Mouse (Mus musculus) hindbrain, embryonic 12.5 days (tissue): Measurements from ENCODE around the gene Hexim2. TPM values are rescaled to one million over a fixed set of nuclear protein-coding genes. Genes with fewer than 3 reads are reported as not detected.

Source experiments
- ATAC-seq: fragments of 200-750 bp; cut with Nextera tagmentation; 2 replicates; pipeline ENCODE4 v1.8.0; 2017; ENCODE audit warnings: moderate TSS enrichment; ENCODE audit not compliant: low FRiP score
- H3K27ac ChIP-seq: fragments of 300-500 bp; sonication (generic); 2 replicates; pipeline ENCODE4 v1.5.1; 2016; ENCODE audit warnings: mild to moderate bottlenecking
- H3K27me3 ChIP-seq: fragments of 300-500 bp; sonication (generic); 2 replicates; pipeline ENCODE4 v1.6.1; 2016; ENCODE audit warnings: mild to moderate bottlenecking
- H3K36me3 ChIP-seq: fragments of 300-500 bp; sonication (generic); 2 replicates; pipeline ENCODE4 v1.6.1; 2016; ENCODE audit warnings: mild to moderate bottlenecking
- H3K4me1 ChIP-seq: fragments of 300-500 bp; sonication (generic); 2 replicates; pipeline ENCODE4 v1.6.1; 2016
- H3K4me2 ChIP-seq: fragments of 300-500 bp; sonication (generic); replicated peaks from 2 replicates; pipeline ENCODE4 v1.6.1; 2016; ENCODE audit warnings: mild to moderate bottlenecking
- H3K4me3 ChIP-seq: fragments of 300-500 bp; sonication (generic); 2 replicates; pipeline ENCODE4 v1.5.1; 2016; ENCODE audit warnings: mild to moderate bottlenecking
- H3K9ac ChIP-seq: fragments of 300-500 bp; sonication (generic); 2 replicates; pipeline ENCODE4 v1.6.1; 2016; ENCODE audit warnings: mild to moderate bottlenecking, moderate library complexity
- H3K9me3 ChIP-seq: fragments of 300-500 bp; sonication (generic); replicated peaks from 2 replicates; pipeline ENCODE4 v1.6.1; 2016; ENCODE audit warnings: mild to moderate bottlenecking
- WGBS: fragments of 180-500 bp; shearing (Covaris S2); methylation state at CpG from one replicate; pipeline ENCODE4 v1.1.7; 2016; 5-methylcytosine and 5-hydroxymethylcytosine counted together
- polyA plus RNA-seq: library from polyadenylated mRNA; unstranded; fragments of >200 nt; fragmentation: Nextera tagmentation; extraction: Ambion mirVana; gene quantifications from 2 replicates; pipeline ENCODE4 v1.2.1, GENCODE M21; 2016

The Hexim2 gene
- polyA plus RNA-seq, 1 experiment from 2014 or later, result 12.0 TPM

DNA sequence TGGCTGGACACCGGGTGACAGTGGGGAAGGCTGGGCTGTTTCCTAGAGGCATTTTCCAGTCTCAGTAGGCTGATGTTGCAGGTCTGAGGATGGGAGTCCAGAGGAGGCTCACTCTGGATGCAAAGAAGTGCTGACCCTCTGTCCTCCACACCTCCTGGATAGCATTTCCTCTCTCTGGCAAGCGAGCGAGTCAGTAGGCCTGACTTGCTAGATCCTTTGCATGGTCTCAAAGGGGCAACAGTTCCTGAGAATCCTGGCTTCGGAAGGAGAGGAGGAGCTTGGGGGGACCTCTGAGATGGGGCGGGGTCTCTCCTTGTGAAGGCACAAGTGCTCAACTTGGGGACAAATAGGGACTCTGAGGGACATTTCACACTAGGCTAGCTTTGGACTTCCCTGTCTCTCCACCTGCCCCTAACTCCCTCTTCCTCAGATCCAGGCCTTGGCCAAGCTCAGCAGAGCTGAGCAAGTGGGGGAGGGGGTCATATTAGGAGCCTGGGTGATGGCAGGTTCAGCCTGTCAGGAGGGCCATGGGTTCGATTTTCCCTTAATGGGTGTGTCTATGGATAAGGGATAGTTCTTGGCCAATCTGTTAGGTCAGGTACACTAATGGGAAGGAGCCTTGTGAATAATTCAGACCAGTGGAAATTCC is 40.3 kb downstream of the Hexim2 start:
- Histone ChIP-seq H3K9me3 (no peaks in the 10 kb centered on the region), H3K27ac (no peak overlapping the region), H3K9ac (no peak overlapping the region), H3K4me3 (no peak overlapping the region), H3K4me1 (peaks cover 14% of the 10 kb centered on the region), H3K4me2 (no peak overlapping the region), H3K36me3 (no peaks in the 10 kb centered on the region), H3K27me3 (peaks cover 58% of the 10 kb centered on the region)
- ATAC-seq, result no peak
- 71% methylated on average over 6 of the region's 6 CpGs for WGBS

DNA sequence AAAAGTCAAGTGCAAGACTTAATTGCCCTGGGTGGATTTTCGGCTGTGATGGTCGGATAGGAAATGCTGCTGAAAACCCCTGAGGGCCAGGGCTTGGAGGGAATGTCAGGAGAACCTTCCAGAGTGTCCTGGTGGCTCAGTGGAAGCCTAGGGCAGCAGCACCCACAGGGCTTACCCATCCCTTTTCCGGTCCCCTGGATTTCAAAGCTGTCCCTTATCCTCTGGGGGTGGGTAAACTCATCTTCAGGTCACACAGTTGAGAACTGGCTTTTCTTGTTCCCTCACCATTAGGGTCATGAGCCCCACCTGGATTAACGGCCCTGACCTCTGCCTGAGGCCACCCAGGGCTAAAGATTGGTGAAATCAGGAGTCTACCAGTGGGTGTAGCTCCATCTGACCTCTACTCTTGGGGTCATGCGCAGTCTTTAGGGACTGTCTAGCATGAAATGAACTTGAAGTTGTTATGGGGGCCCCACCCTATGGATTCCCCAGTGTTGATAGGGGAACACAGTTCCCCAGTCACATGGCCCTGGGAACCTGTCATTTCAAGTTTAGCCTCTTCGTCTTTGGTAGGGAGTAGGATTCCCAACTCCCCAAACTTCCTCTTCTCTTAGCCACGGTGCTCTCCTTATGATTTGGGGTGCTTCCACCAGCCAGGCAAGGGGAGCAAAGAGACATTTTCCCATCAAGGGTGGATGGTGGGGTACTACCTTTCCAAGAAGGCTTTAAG is 41.0 kb downstream of the Hexim2 start:
- 85% methylated on average over 7 of the region's 7 CpGs for WGBS
- no peak overlapping the region for H3K4me2 ChIP-seq

DNA sequence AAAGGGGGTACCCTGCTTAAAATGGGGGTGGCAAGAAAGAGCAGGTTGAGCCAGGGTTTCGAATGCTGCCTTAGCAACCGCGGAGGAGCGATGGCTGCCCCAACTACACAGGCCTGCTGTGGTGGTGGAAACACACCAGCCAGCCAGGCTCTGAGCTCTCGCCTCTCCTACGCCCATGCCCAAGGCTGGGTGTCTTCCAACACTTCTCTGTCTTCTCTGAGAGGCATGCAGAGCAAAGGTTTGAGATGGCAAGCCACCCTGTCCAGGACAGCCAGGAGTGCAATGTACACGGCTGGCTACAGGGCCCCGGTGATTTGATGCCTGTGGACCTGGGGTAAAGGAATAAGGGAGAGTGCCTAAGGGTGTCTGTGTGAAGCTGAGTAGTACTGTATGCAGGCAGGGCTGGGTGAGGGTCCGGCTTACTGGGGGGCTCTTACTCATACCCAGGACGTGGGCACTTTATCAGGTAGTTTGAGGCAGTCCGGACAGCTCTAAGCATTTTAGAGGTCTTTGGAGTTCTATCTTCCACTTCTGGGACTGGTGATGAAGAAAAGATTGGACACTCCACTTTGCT is 41.6 kb downstream of the Hexim2 start:
- Histone ChIP-seq H3K9me3 (no peaks in the 10 kb centered on the region), H3K4me3 (no peak overlapping the region), H3K36me3 (no peaks in the 10 kb centered on the region), H3K27ac (no peak overlapping the region), H3K4me2 (no peak overlapping the region), H3K27me3 (peaks cover 58% of the 10 kb centered on the region), H3K4me1 (peaks cover 14% of the 10 kb centered on the region), H3K9ac (no peak overlapping the region)
- ATAC-seq, result no peak
- 92% methylated on average over 11 of the region's 11 CpGs for WGBS

More for the DNA sequence above, 41.0 kb downstream of the Hexim2 start:
- H3K9ac ChIP-seq, result no peak overlapping the region
- no peaks in the 10 kb centered on the region for H3K9me3 ChIP-seq
- peaks cover 58% of the 10 kb centered on the region for H3K27me3 ChIP-seq
- ATAC-seq, result no peak
- no peak overlapping the region for H3K4me3 ChIP-seq
- H3K36me3 ChIP-seq, result no peaks in the 10 kb centered on the region
- peaks cover 14% of the 10 kb centered on the region for H3K4me1 ChIP-seq
- no peak overlapping the region for H3K27ac ChIP-seq

DNA sequence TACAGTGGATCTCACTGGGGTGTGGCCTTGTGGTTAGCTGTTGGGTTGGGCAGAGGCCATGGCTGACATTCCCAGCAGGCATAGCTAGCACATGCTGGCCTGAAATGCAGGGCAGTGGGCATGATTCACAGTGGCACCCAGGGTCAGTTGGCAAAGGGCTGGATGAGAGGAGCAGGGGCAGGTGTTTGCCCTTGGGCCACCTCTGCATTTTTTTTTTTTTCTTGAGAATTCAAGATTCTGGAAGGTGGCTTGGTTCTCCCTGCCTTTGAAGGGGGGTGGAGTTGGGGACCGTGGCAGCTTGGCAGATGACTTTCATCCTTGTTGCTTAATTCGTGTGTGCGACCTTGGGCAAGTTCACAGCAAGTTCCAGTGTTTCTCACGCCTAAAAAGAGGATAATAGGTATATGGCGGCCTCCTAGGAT is 42.2 kb downstream of the Hexim2 start:
- ATAC-seq, result no peak
- H3K4me2 ChIP-seq, result no peak overlapping the region
- H3K36me3 ChIP-seq, result no peaks in the 10 kb centered on the region
- no peak overlapping the region for H3K9ac ChIP-seq
- WGBS, result 83% methylated on average over 5 of the region's 5 CpGs
- no peak overlapping the region for H3K4me3 ChIP-seq
- H3K27me3 ChIP-seq, result peaks cover 52% of the 10 kb centered on the region
- H3K4me1 ChIP-seq, result peaks cover 14% of the 10 kb centered on the region
- H3K27ac ChIP-seq, result no peak overlapping the region
- H3K9me3 ChIP-seq, result no peaks in the 10 kb centered on the region

DNA sequence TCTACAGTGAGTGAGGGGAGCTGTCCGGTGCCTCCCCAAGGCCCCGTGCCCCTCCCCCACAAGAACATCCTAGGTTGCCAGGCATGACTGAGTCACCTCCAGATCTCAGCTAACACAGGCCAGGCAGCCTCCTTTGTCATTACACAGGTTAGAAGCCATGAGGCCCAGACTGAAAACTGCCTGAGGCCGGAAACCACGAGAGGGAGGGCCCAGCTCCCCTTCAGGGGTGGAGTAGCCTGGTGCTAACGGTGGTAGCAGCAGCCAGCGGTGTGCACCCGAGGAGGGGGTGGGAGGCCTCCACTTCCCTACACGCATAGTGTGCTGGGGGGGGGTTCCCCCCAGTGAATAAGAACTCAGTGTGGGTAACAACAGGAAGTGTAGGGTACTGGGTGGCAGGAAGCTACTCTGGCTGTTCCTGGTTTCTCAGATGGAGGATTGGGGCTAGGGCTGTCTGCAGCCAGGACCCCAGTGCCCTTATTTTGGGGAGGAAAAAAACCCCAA is 42.7 kb downstream of the Hexim2 start:
- Histone ChIP-seq H3K27me3 (peaks cover 52% of the 10 kb centered on the region), H3K4me2 (no peak overlapping the region), H3K27ac (no peak overlapping the region), H3K4me3 (no peak overlapping the region), H3K4me1 (peaks cover 12% of the 10 kb centered on the region), H3K9ac (no peak overlapping the region), H3K36me3 (no peaks in the 10 kb centered on the region), H3K9me3 (no peaks in the 10 kb centered on the region)
- ATAC-seq, result no peak
- 59% methylated on average over 8 of the region's 8 CpGs for WGBS

DNA sequence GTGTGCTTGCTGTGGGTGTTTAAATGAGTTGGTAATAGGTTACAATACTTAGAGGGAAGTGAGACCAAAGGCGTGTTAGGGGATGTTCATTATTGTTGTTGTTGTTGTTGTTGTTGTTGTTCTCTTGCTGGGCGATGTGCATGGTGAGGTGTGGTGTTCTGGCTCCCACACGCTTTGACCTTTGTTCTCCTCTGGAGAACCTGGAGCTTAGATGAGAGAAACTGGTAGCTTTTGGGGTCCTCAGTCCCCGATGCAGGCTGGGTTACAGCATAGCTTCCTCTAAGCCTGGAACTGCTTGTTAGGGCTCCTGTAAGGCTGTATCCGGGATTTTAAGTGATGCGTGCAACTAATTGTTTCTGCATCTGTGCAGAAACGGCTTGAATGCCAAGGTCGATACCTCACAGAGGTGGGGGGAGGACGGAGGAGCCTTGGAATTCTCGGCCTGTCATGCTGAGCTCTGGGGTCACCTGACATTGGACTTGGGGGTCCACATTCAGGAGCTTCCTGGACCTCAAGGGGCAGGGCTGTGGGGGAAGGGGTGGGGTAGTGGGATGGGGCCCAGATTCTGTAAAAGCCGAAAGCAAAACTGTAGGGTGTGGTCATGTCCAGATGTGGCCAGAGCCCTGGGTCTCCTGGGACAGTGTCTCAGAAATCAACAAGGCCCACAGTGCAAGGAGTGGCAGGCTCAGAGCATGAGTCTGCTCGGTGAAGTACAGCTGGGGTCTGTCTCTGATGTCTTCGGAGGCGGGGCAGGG is 43.6 kb downstream of the Hexim2 start:
- H3K27me3 ChIP-seq, result peaks cover 50% of the 10 kb centered on the region
- WGBS, result 75% methylated on average over 14 of the region's 14 CpGs

DNA sequence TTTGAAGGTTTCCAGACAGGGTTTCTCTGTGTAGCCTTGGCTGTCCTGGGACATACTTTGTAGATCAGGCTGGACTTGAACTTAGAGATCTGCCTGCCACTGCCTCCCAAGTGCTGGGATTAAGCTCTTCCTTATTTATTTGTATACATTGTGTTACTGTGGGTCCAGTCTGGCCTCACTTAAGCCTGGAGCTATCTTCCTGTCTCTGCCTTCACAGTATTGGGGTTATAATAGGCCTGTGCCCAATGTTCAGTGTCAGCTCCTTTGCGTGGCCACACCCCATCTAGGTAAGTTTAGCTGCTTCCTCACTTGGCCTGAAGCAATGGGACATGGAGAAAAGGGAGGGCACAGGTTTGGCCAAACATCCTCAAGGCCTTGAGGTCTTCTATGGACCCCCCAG is 44.3 kb downstream of the Hexim2 start:
- ATAC-seq, result no peak
- no peaks in the 10 kb centered on the region for H3K9me3 ChIP-seq
- WGBS, result 93% methylated on average over 1 of the region's 1 CpGs
- H3K9ac ChIP-seq, result no peak overlapping the region
- H3K27ac ChIP-seq, result no peak overlapping the region
- no peak overlapping the region for H3K4me2 ChIP-seq
- no peak overlapping the region for H3K4me3 ChIP-seq
- H3K4me1 ChIP-seq, result no peaks in the 10 kb centered on the region
- H3K36me3 ChIP-seq, result no peaks in the 10 kb centered on the region
- H3K27me3 ChIP-seq, result peaks cover 43% of the 10 kb centered on the region

More for the DNA sequence above, 43.6 kb downstream of the Hexim2 start:
- no peak for ATAC-seq
- H3K36me3 ChIP-seq, result no peaks in the 10 kb centered on the region
- no peaks in the 10 kb centered on the region for H3K9me3 ChIP-seq
- H3K9ac ChIP-seq, result no peak overlapping the region
- no peak overlapping the region for H3K4me2 ChIP-seq
- H3K27ac ChIP-seq, result no peak overlapping the region
- no peak overlapping the region for H3K4me3 ChIP-seq
- H3K4me1 ChIP-seq, result peaks cover 4% of the 10 kb centered on the region; the same call in 1 of the 2 replicates

DNA sequence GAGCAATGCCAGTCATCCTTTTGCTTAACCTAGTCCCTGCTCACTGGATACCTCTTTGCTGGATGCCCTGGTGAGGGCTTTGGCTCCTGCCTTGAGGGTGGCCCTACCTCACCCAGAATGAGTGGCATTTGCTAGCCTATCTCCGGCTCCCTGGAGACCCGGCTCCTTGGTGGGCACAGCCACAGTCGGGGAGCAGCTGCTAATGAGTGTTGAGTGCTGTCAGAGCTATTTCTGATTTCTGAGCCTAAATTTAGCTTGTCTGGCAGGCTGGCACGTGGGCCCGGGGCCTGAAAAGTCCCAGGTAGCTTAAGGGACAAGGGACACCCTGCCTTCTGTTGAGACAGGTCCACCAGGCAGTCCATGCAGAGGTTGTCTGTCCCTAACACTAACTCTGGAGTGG is 45.0 kb downstream of the Hexim2 start:
- Histone ChIP-seq H3K4me3 (no peak overlapping the region), H3K9me3 (no peaks in the 10 kb centered on the region), H3K27ac (no peak overlapping the region), H3K27me3 (peaks cover 36% of the 10 kb centered on the region), H3K4me2 (no peak overlapping the region), H3K36me3 (no peaks in the 10 kb centered on the region), H3K9ac (no peak overlapping the region), H3K4me1 (no peaks in the 10 kb centered on the region)
- ATAC-seq, result no peak
- WGBS, result 72% methylated on average over 5 of the region's 5 CpGs

DNA sequence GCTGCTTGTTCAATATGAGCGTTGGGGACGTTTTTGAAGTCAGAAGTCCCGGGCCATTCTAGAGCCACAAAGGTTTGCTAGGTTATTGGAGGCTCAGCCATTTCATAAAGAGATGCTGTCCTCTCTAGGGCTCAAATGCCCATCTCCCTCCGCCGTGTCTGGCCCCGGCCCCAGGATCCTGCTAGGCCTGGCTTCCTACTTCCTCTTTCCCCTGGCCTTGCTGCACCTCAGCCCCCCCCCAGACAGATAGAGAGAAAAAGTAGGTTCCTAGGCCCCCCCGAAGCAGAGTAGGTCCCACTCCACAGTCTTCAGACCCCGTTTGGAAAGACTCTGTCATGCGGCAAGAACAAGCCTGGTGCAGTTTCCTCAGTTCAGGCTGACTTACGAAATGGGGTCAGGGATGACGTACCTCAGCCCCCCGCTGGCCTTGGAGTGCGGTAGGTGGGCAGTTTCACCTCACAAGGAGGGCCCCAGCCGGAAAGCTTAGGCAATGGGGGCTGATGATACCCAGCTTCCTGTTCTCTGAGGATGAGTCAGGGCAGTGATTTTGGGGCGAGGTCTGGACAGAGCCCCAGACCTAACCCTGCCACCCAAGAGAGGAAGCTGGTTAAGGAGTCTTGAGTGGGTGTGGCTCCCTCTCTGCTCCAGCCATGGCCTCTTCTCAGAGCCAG is 45.7 kb downstream of the Hexim2 start:
- 80% methylated on average over 15 of the region's 15 CpGs for WGBS
- Histone ChIP-seq H3K36me3 (no peaks in the 10 kb centered on the region), H3K27ac (no peak overlapping the region), H3K4me2 (no peak overlapping the region), H3K27me3 (peaks cover 29% of the 10 kb centered on the region), H3K4me3 (no peak overlapping the region), H3K9ac (no peak overlapping the region), H3K9me3 (no peaks in the 10 kb centered on the region), H3K4me1 (no peaks in the 10 kb centered on the region)
- ATAC-seq, result no peak

DNA sequence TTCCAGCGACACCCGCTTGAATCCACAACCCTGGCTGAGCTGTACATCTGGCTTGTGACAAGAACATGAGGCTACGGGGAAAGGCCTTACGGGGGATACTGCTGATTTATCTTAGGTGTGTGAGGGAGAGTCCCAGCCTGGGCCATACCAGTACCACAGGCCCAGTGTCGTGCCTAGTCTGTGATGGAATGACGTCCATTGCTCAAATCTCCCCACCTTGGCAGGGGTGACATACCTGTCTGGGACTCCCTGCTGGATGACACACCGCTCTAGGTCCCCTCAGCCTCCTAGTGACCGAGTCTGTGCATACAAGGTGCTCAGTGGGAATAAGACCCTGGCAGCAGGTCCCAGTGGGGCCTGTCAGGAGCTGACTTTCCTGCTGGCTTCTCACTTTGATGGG is 46.5 kb downstream of the Hexim2 start:
- no peak overlapping the region for H3K4me3 ChIP-seq
- H3K4me1 ChIP-seq, result no peaks in the 10 kb centered on the region
- no peak overlapping the region for H3K27ac ChIP-seq
- no peaks in the 10 kb centered on the region for H3K9me3 ChIP-seq
- no peak for ATAC-seq
- no peak overlapping the region for H3K9ac ChIP-seq
- H3K4me2 ChIP-seq, result no peak overlapping the region
- WGBS, result 86% methylated on average over 8 of the region's 8 CpGs
- peaks cover 21% of the 10 kb centered on the region for H3K27me3 ChIP-seq
- H3K36me3 ChIP-seq, result no peaks in the 10 kb centered on the region

DNA sequence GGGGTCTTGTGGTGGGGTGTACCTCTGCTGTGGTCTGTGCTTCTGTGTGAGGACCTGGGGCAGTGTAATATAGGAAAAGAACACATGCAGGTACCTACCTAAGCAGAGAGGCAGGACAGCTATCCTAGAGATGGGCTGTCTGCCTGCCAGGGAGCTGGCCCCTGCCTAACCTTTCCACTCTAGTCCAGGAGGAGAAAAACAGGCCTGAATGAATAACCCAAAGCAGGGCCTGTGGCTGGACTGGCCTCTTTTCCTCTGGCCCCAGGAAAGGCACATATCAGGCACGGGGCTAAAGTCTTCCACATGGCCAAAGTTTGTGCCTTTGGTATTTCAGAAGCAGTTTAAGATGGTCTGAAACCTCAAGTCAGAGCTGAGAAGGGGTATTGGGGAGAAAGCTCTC is 48.2 kb downstream of the Hexim2 start:
- Histone ChIP-seq H3K27ac (no peak overlapping the region), H3K27me3 (peaks cover 12% of the 10 kb centered on the region; the same call in 1 of the 2 replicates), H3K4me1 (no peaks in the 10 kb centered on the region), H3K4me3 (no peak overlapping the region), H3K9me3 (no peaks in the 10 kb centered on the region), H3K36me3 (no peaks in the 10 kb centered on the region), H3K4me2 (no peak overlapping the region), H3K9ac (no peak overlapping the region)
- no peak for ATAC-seq
- WGBS, result 65% methylated on average over 1 of the region's 1 CpGs

DNA sequence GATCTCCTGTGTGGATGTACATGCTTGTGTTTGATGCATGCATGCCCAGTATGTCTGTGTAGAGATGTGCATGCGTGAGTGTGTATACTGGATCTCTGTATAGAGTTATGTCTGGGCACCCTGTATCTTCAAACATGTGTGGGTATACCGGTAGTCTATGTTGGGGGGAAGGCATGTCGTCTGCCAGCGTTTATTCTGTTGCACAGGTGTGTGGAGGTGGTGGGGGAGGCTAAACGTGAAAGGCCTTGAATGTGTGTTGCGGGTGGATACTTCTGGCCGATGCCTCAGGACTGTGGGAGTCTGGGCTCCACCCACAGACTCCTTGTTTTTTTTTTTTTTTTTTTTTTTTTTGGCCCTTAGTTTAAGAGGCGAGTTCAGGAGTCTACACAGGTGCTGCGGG is 49.1 kb downstream of the Hexim2 start:
- no peaks in the 10 kb centered on the region for H3K9me3 ChIP-seq
- H3K27ac ChIP-seq, result no peak overlapping the region
- H3K27me3 ChIP-seq, result peaks cover 14% of the 10 kb centered on the region
- no peaks in the 10 kb centered on the region for H3K4me1 ChIP-seq
- no peak overlapping the region for H3K9ac ChIP-seq
- H3K36me3 ChIP-seq, result no peaks in the 10 kb centered on the region
- ATAC-seq, result no peak
- H3K4me2 ChIP-seq, result no peak overlapping the region
- 79% methylated on average over 9 of the region's 9 CpGs for WGBS
- H3K4me3 ChIP-seq, result no peak overlapping the region
